Mouse (Mus musculus) heart, postnatal 0 days (tissue): ENCODE data around the gene Rinl.

Experiments used
- CTCF ChIP-seq: IDR thresholded peaks from 2 replicates; pipeline ENCODE4 v1.5.1; 2016; ENCODE audit warnings: antibody characterized with exemption, control low read depth, low read depth
- EP300 ChIP-seq: IDR thresholded peaks from 2 replicates; pipeline ENCODE4 v1.6.1; 2016; ENCODE audit warnings: antibody characterized with exemption, low read depth

DNA sequence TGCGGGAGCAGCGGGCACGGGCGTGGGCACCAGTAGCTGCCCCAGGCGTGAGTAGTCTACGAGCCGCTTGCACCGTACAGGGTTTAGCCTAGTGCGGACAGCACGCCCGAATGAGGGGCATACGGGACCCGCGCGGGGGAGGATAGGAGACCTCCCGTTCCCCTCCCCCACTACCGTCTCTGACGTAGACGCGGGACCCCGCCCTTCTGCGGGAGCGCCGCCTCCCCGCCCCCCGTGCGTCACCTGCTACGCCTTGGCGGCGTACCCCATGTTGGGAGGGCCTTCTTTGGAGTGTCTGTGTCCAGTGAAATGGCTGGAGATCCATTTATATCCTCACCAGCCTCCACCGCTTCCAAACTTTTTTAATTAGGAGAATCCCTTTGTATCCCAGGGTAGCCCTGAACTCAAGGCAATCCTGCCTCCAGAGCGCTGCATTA, 20.2 kb downstream of the Rinl start:
- TF ChIP-seq CTCF (no peak), EP300 (0 out of 2 replicates have a peak, but pooled peaks have one; percentile 22)
